Mouse (Mus musculus) myocyte (in vitro differentiated cells): ENCODE measurements around the gene Cyp17a1.

Experiments
- CEBPB ChIP-seq: IDR thresholded peaks from 2 replicates; pipeline ENCODE4 v1.6.1; 2011; ENCODE audit warnings: mild to moderate bottlenecking, moderate library complexity; ENCODE audit not compliant: poor library complexity, insufficient read depth, severe bottlenecking
- E2F4 ChIP-seq: IDR thresholded peaks from one replicate; pipeline ENCODE4 v1.6.1; 2011; ENCODE audit warnings: mild to moderate bottlenecking, control low read depth, moderate library complexity; ENCODE audit not compliant: insufficient read depth
- MAX ChIP-seq: IDR thresholded peaks from one replicate; pipeline ENCODE4 v1.6.1; 2011; ENCODE audit warnings: low read depth, mild to moderate bottlenecking, control low read depth
- MYOD1 ChIP-seq, 3 experiments: IDR thresholded peaks; one replicate each; pipeline ENCODE4 v1.6.1; 2011; ENCODE audit warnings: control low read depth in 2 of 3, low read depth in 2 of 3, mild to moderate bottlenecking in 2 of 3, moderate library complexity in 1 of 3; ENCODE audit not compliant: insufficient read length in 2 of 3, control insufficient read depth in 1 of 3
- MYOG ChIP-seq, 3 experiments: IDR thresholded peaks; one replicate each; pipeline ENCODE4 v1.6.1; 2011; ENCODE audit warnings: control low read depth in 2 of 3, low read depth in 2 of 3, mild to moderate bottlenecking in 2 of 3; ENCODE audit not compliant: insufficient read length in 2 of 3, control insufficient read depth in 1 of 3, insufficient read depth in 1 of 3
- POLR2A ChIP-seq: IDR thresholded peaks from one replicate; pipeline ENCODE4 v1.6.1; 2011; ENCODE audit warnings: low read depth, mild to moderate bottlenecking, control low read depth, moderate library complexity; ENCODE audit not compliant: insufficient read length
- POLR2AphosphoS2 ChIP-seq: IDR thresholded peaks from one replicate; pipeline ENCODE4 v1.6.1; 2011; ENCODE audit warnings: low read depth, control low read depth; ENCODE audit not compliant: insufficient read length
- REST ChIP-seq: IDR thresholded peaks from one replicate; pipeline ENCODE4 v1.6.1; 2011; ENCODE audit warnings: mild to moderate bottlenecking, control low read depth, moderate library complexity; ENCODE audit not compliant: insufficient read depth, insufficient read length
- SRF ChIP-seq: IDR thresholded peaks from one replicate; pipeline ENCODE4 v1.6.1; 2011; ENCODE audit warnings: low read depth; ENCODE audit not compliant: control insufficient read depth, insufficient read length
- TCF12 ChIP-seq: IDR thresholded peaks from one replicate; pipeline ENCODE4 v1.6.1; 2011; ENCODE audit warnings: mild to moderate bottlenecking, control low read depth; ENCODE audit not compliant: poor library complexity, insufficient read depth, severe bottlenecking
- TCF3 ChIP-seq: IDR thresholded peaks from one replicate; pipeline ENCODE4 v1.6.1; 2011; ENCODE audit warnings: low read depth, control low read depth; ENCODE audit not compliant: insufficient read length
- USF1 ChIP-seq: IDR thresholded peaks from one replicate; pipeline ENCODE4 v1.6.1; 2011; ENCODE audit warnings: low read depth, mild to moderate bottlenecking, control low read depth, moderate library complexity

- TF ChIP-seq MAX (no peak), E2F4 (no peak), POLR2A (no peak), MYOG (IDR thresholded peaks at IDR 0.05; ENCODE audit: control insufficient read depth in 1 of 3, insufficient read depth in 1 of 3, insufficient read length in 2 of 3, low read depth in 2 of 3) (no peak), SRF (no peak), POLR2AphosphoS2 (no peak), MYOD1 (IDR thresholded peaks at IDR 0.05; ENCODE audit: control insufficient read depth in 1 of 3, insufficient read length in 2 of 3, low read depth in 2 of 3) (no peak), TCF12 (no peak), USF1 (no peak), REST (no peak), CEBPB (no peak), TCF3 (no peak)
These were observed 34.6 kb upstream of the Cyp17a1 start, which contains the start of gene As3mt for GRCm38 (mm10) chr19:46707296-46708151.
